Mouse (Mus musculus): ENCODE data around the gene Acot8. TPM values are rescaled to one million over a fixed set of nuclear protein-coding genes. Genes with fewer than 3 reads are reported as not detected.
"Not testable (repeated sequence)": the region's sequence is repeated elsewhere in the genome, so short reads cannot be mapped to it uniquely, and the experiment has no call there.

Gene Acot8
- total RNA-seq, 2 experiments from 2014 or later = 13.1 to 13.5 TPM

- DNase-seq = no peak
Observed at GRCm38 (mm10) chr2:164806614-164807013, 1.9 kb upstream of the Acot8 start.

- DNase-seq = no peak
Observed at GRCm38 (mm10) chr2:164805332-164805718, 643 bp upstream of the Acot8 start.

GRCm38 (mm10) chr2:164803921-164804313 is 765 bp downstream of the Acot8 start:
- DNase-seq = no peak

- no peak for DNase-seq
Observed at GRCm38 (mm10) chr2:164803201-164803920, 1.3 kb downstream of the Acot8 start.

- DNase-seq = no peak
Observed at GRCm38 (mm10) chr2:164800252-164801004, 4.3 kb downstream of the Acot8 start.

GRCm38 (mm10) chr2:164798554-164798953 is 6.1 kb downstream of the Acot8 start:
- not testable (repeated sequence) for DNase-seq

- DNase-seq = no peak
Observed at GRCm38 (mm10) chr2:164795868-164796267, 8.8 kb downstream of the Acot8 start.

- DNase-seq = peak; percentile 92
Observed at GRCm38 (mm10) chr2:164794293-164794692, 10.4 kb downstream of the Acot8 start.

- no peak for DNase-seq
Observed at GRCm38 (mm10) chr2:164793772-164794171, 10.9 kb downstream of the Acot8 start.

GRCm38 (mm10) chr2:164793236-164793635 is 11.4 kb downstream of the Acot8 start:
- peak; percentile 75 for DNase-seq

GRCm38 (mm10) chr2:164792400-164793190 is 12.1 kb downstream of the Acot8 start:
- DNase-seq = no peak

- DNase-seq = no peak
Observed at GRCm38 (mm10) chr2:164791841-164792261, 12.8 kb downstream of the Acot8 start.

- no peak for DNase-seq
Observed at GRCm38 (mm10) chr2:164790451-164790850, 14.2 kb downstream of the Acot8 start.

GRCm38 (mm10) chr2:164788411-164788810 is 16.3 kb downstream of the Acot8 start:
- no peak for DNase-seq

GRCm38 (mm10) chr2:164787779-164788178 is 16.9 kb downstream of the Acot8 start:
- no peak for DNase-seq

GRCm38 (mm10) chr2:164787032-164787431 is 17.6 kb downstream of the Acot8 start:
- no peak for DNase-seq

- DNase-seq = no peak
Observed at GRCm38 (mm10) chr2:164786388-164786885, 18.2 kb downstream of the Acot8 start.

- peak; percentile 91 for DNase-seq
Observed at GRCm38 (mm10) chr2:164785481-164786387, 18.9 kb downstream of the Acot8 start, which contains the start of gene Snx21. Gene Snx21, plus strand, starts transcription at chr2:164785823.

GRCm38 (mm10) chr2:164784869-164785420 is 19.7 kb downstream of the Acot8 start:
- no peak for DNase-seq

- DNase-seq = no peak
Observed at GRCm38 (mm10) chr2:164783926-164784581, 20.6 kb downstream of the Acot8 start.

GRCm38 (mm10) chr2:164781876-164782275 is 22.8 kb downstream of the Acot8 start:
- DNase-seq = no peak
